Mouse (Mus musculus): ENCODE measurements around the gene Tcea3. TPM values are rescaled to one million over a fixed set of nuclear protein-coding genes. Genes with fewer than 3 reads are reported as not detected.

Gene Tcea3
- total RNA-seq, 2 experiments from 2014 or later = 77.1 to 77.6 TPM

- no peak for DNase-seq
- intact Hi-C loops (cut with DNase I) = no loop called here
Observed at GRCm38 (mm10) chr4:136308355-136308754, 60.8 kb downstream of the Tcea3 start.

GRCm38 (mm10) chr4:136309780-136310179 is 62.3 kb downstream of the Tcea3 start:
- DNase-seq = peak; percentile 34 to 43
- intact Hi-C loops (cut with DNase I) = no loop called here

- intact Hi-C loops (cut with DNase I) = no loop called here
- DNase-seq = peak; percentile 100
Observed at GRCm38 (mm10) chr4:136310229-136311041, 62.9 kb downstream of the Tcea3 start, which contains the start of gene Hnrnpr. TSS of gene Hnrnpr (plus strand) at chr4:136310942.

GRCm38 (mm10) chr4:136311042-136311999 is 63.8 kb downstream of the Tcea3 start:
- DNase-seq = peak; percentile 53 to 61
- intact Hi-C loops (cut with DNase I) = no loop called here

- DNase-seq = no peak
- intact Hi-C loops (cut with DNase I) = no loop called here
Observed at GRCm38 (mm10) chr4:136312616-136313015, 65.1 kb downstream of the Tcea3 start.

GRCm38 (mm10) chr4:136317667-136318066 is 70.1 kb downstream of the Tcea3 start:
- no peak for DNase-seq
- intact Hi-C loops (cut with DNase I) = no loop called here

GRCm38 (mm10) chr4:136320016-136320415 is 72.5 kb downstream of the Tcea3 start:
- intact Hi-C loops (cut with DNase I) = loop anchor here (5.0 kb wide), 3 partner anchors 33 to 153 kb away; partner anchors contain the start of gene Asap3

GRCm38 (mm10) chr4:136324226-136324625 is 76.7 kb downstream of the Tcea3 start:
- intact Hi-C loops (cut with DNase I) = loop anchor here (2.0 to 5.0 kb wide), 4 partner anchors 37 to 157 kb away; partner anchors contain the start of gene Asap3
- DNase-seq = peak; percentile 8 to 33

More at GRCm38 (mm10) chr4:136320016-136320415, 72.5 kb downstream of the Tcea3 start:
- DNase-seq = no peak

Other genes starting within 250 kb of the Tcea3 start
- 10 to 100 TPM; 29.9 to 31.2 TPM for gene Eloa, start 226.0 kb upstream of the Tcea3 start, total RNA-seq (2021)
- 100 to 1,000 TPM; 257 to 279 TPM for gene Rpl11, start 194.3 kb upstream of the Tcea3 start, total RNA-seq (2021)
- gene Id3, start 104.2 kb upstream of the Tcea3 start, total RNA-seq (2021) = 10 to 100 TPM; 85.4 to 93.7 TPM
- 10 to 100 TPM in 1 of 2 experiments, 1 to 10 TPM in 1; 9.4 to 10.4 TPM for gene E2f2, start 75.3 kb upstream of the Tcea3 start, total RNA-seq (2021)
- 10 to 100 TPM; 11.6 to 12.8 TPM for gene Asap3, start 41.4 kb upstream of the Tcea3 start, total RNA-seq (2021)
- 10 to 100 TPM; 56.1 to 64.2 TPM for gene Zfp46, start 37.0 kb downstream of the Tcea3 start, total RNA-seq (2021)
- gene Hnrnpr, start 63.2 kb downstream of the Tcea3 start, total RNA-seq (2021) = 10 to 100 TPM; 47.8 to 51.5 TPM
- gene Htr1d, start 175.8 kb downstream of the Tcea3 start, total RNA-seq (2021) = not detected
- under 1 TPM; 0.41 to 0.79 TPM for gene 6030445D17Rik, start 214.5 kb downstream of the Tcea3 start, total RNA-seq (2021)
- 10 to 100 TPM; 55.7 to 57.1 TPM for gene Luzp1, start 222.0 kb downstream of the Tcea3 start, total RNA-seq (2021)